Mouse (Mus musculus) lung, adult 2 months (tissue): ENCODE data around the gene Zfp266.

Source experiments
- CTCF ChIP-seq: fragments of 200-500 bp; IDR thresholded peaks from 2 replicates; pipeline ENCODE4 v1.5.1; 2011; ENCODE audit warnings: mild to moderate bottlenecking, low read length, control low read depth; ENCODE audit not compliant: insufficient read depth
- POLR2A ChIP-seq: fragments of 200-500 bp; IDR thresholded peaks from 2 replicates; pipeline ENCODE4 v1.6.1; 2011; ENCODE audit warnings: low read depth, mild to moderate bottlenecking, control low read depth, low read length, borderline replicate concordance; ENCODE audit errors: extremely low read depth

DNA sequence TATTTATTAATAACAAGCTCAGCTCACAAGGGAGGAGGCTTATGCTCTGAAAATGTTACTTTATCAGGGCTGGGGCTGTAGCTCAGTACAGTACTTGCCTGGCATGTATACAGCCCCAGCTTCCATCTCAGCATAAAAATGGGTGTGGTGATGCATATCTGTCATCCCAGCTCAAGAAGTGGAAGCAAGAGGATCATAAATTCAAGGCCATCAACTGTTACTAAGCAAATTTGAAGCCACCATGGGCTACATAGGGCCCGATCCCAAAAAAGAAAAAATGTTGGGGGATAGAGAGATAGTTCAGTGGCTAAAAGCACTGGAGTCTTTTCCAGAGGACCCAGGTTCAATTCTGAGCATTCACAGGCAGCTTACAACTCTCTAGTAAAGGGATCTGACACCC is 44.6 kb downstream of the Zfp266 start:
- TF ChIP-seq CTCF (no peak), POLR2A (no peak)
